ENCODE assay signal across 8 mouse cellular contexts in the genomic region with DNA sequence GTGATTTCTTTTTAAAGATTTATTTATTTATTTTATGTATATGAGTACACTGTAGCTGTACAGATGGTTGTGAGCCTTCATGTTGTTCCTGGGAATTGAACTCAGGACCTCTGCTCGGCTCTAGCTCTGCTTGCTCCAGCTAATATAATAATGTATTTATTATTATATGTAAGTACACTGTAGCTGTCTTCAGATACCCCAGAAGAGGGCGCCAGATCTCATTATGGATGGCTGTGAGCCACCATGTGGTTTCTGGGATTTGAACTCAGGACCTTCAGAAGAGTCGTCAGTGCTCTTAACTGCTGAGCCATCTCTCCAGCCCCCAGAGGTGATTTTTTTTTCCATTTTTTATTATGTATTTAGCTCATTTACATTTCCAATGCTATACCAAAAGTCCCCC. TPM values are rescaled to one million over a fixed set of nuclear protein-coding genes. Genes with fewer than 3 reads are reported as not detected.
DNase-seq lines count a peak whose midpoint lies in the region; ATAC-seq and TF ChIP-seq lines count a peak whose summit lies in the region.
"Not testable (repeated sequence)": the region's sequence is repeated elsewhere in the genome, so short reads cannot be mapped to it uniquely, and the experiment has no call there.
"Had no signal": no experiment of that assay in that cellular context is flagged by ENCODE, and none has a peak within 500 bp of the region (broad histone marks: within the 10 kb centered on the region; RNA-seq: fewer than 3 reads in every experiment).

No protein-coding gene starts in this region.

- peak; percentile 64 for TF ChIP-seq CTCF in intestine, postnatal 0 days (IDR thresholded peaks at IDR 0.05; ENCODE audit: low read depth)
- peak; percentile 10; the same call in 1 of the 2 replicates for TF ChIP-seq CTCF in small intestine, adult 2 months (IDR thresholded peaks at IDR 0.05; ENCODE audit: extremely low read depth, insufficient read length, insufficient replicate concordance, low read depth, low read length)

- not testable (repeated sequence) for H3K9ac ChIP-seq in intestine, postnatal 0 days (ENCODE audit: low read depth, low read length)

- H3K4me2 ChIP-seq in intestine, postnatal 0 days (replicated peaks; ENCODE audit: low read depth) = not testable (repeated sequence)

- not testable (repeated sequence) for TF ChIP-seq POLR2A in small intestine, adult 2 months (IDR thresholded peaks at IDR 0.05; ENCODE audit: low read depth, low read length)

- not testable (repeated sequence) for H3K27ac ChIP-seq in intestine, postnatal 0 days (ENCODE audit: low read depth, low read length); small intestine, adult 2 months (ENCODE audit: insufficient read depth, low read depth, low read length)

- 62% methylated on average over 3 of the region's 3 CpGs for WGBS in intestine, postnatal 0 days
- WGBS in small intestine, adult 2 months = 62% methylated on average over 3 of the region's 3 CpGs

- ATAC-seq in intestine, postnatal 0 days = not testable (repeated sequence)

- H3K27me3 ChIP-seq in intestine, postnatal 0 days (replicated peaks; ENCODE audit: control insufficient read depth, insufficient read depth, low read length); small intestine, adult 2 months (ENCODE audit: control insufficient read depth, insufficient read depth, low read length): not testable (repeated sequence)

- not testable (repeated sequence) for H3K9me3 ChIP-seq in intestine, postnatal 0 days (ENCODE audit: control insufficient read depth)

- peaks cover 80% of the 10 kb centered on the region for H3K36me3 ChIP-seq in intestine, postnatal 0 days (ENCODE audit: control insufficient read depth, insufficient read depth)
- H3K36me3 ChIP-seq in small intestine, adult 2 months (ENCODE audit: control insufficient read depth, insufficient read depth, low read length) = peaks cover 56% of the 10 kb centered on the region

- not testable (repeated sequence) for H3K4me3 ChIP-seq in intestine, postnatal 0 days (ENCODE audit: low read depth, low read length); small intestine, adult 2 months (ENCODE audit: low read depth, low read length)

- peak; percentile 46 for DNase-seq in CD4-positive, CD25-positive, alpha-beta regulatory T cell, adult 2 months (ENCODE audit: low read depth, low spot score)
- peak; percentile 33 to 50 for DNase-seq in adrenal gland, postnatal 36 days
- DNase-seq in embryo, embryonic 11 days = peak; percentile 31
- peak; percentile 48 to 59 for DNase-seq in kidney, postnatal 4 days
- DNase-seq in lung, postnatal 10 days = peak; percentile 40

- H3K4me1 ChIP-seq in intestine, postnatal 0 days (replicated peaks; ENCODE audit: control insufficient read depth, insufficient read depth, low read length); small intestine, adult 2 months (ENCODE audit: control insufficient read depth, insufficient read depth, insufficient read length, low read length): not testable (repeated sequence)

RNA-seq across cellular contexts. Expression of a gene that starts 22.9 kb away (rescaled TPM):
- total RNA-seq in adrenal gland, postnatal 36 days (2021) = 100 to 1,000 TPM in 1 of 2 experiments, 10 to 100 TPM in 1; 95.2 to 102 TPM
- polyA plus RNA-seq in intestine, postnatal 0 days (2015; fragmentation: Nextera tagmentation; extraction: Ambion mirVana) = 35.6 and 41.8 TPM in 2 replicates
- polyA plus RNA-seq in small intestine, adult 2 months (2012; rRNA removed) = 5.5 and 7.8 TPM in 2 replicates

RNA-seq across cellular contexts. Expression of a gene that starts 23.0 kb away (rescaled TPM):
- total RNA-seq in adrenal gland, postnatal 36 days (2021) = 10 to 100 TPM; 23.1 to 23.6 TPM
- polyA plus RNA-seq in intestine, postnatal 0 days (2015; fragmentation: Nextera tagmentation; extraction: Ambion mirVana) = 6.9 and 7.7 TPM in 2 replicates
- polyA plus RNA-seq in small intestine, adult 2 months (2012; rRNA removed) = 2.3 and 6.4 TPM in 2 replicates

RNA-seq across cellular contexts. Expression of a gene that starts 48.7 kb away (rescaled TPM):
- 10 to 100 TPM; 15.6 to 19.5 TPM for total RNA-seq in adrenal gland, postnatal 36 days (2021)
- 14.3 and 15.1 TPM in 2 replicates for polyA plus RNA-seq in intestine, postnatal 0 days (2015; fragmentation: Nextera tagmentation; extraction: Ambion mirVana)
- polyA plus RNA-seq in small intestine, adult 2 months (2012; rRNA removed) = 102 and 267 TPM in 2 replicates
- total RNA-seq: neutrophil, adult 5-6 weeks had no signal
